16 mouse cellular contexts compared by ENCODE assay signal in the genomic region with DNA sequence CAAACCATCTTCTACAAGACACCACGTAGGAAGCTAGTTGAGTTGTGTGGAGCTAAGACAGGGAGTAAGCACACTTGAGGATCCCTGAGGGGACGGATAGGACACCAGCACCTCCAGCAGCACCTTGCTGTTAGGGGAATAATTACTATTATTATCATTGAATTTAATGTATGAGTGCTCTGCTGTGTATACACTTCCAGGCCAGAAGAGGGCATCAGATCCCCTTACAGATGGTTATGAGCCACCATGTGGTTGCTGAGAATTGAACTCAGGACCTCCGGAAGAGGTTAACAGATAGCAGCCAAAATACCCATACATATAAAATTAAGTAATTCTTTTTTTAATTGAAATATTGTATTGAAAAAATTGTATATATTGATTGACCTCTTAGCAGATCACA. TPM values are rescaled to one million over a fixed set of nuclear protein-coding genes. Genes with fewer than 3 reads are reported as not detected.
DNase-seq lines count a peak whose midpoint lies in the region; ATAC-seq and TF ChIP-seq lines count a peak whose summit lies in the region.
"Had no signal": no experiment of that assay in that cellular context is flagged by ENCODE, and none has a peak within 500 bp of the region (broad histone marks: within the 10 kb centered on the region; RNA-seq: fewer than 3 reads in every experiment).

No protein-coding gene starts in this region.

- intact Hi-C loops in left cerebral cortex, adult 2 months (cut with DNase I), result no loop called here
- intact Hi-C loops in left cerebral cortex, postnatal 14 days (cut with DNase I), result no loop called here

- H3K9ac ChIP-seq in forebrain, postnatal 0 days, result no peak overlapping the region
- no peak overlapping the region for H3K9ac ChIP-seq in forebrain, embryonic 15.5 days (replicated peaks)
- H3K9ac ChIP-seq: forebrain, embryonic 12.5 days; heart, embryonic 13.5 days; kidney, embryonic 15.5 days; limb, embryonic 13.5 days; neural tube, embryonic 12.5 days had no signal

- ATAC-seq in forebrain, postnatal 0 days, result no peak
- no peak for ATAC-seq in forebrain, embryonic 15.5 days (replicated peaks)
- no peak for ATAC-seq in megakaryocyte, adult 5-6 weeks (ENCODE audit: poor library complexity, severe bottlenecking)

- H3K4me1 ChIP-seq in forebrain, postnatal 0 days (ENCODE audit: insufficient read depth), result no peaks in the 10 kb centered on the region
- no peaks in the 10 kb centered on the region for H3K4me1 ChIP-seq in forebrain, embryonic 15.5 days
- H3K4me1 ChIP-seq: forebrain, embryonic 12.5 days; heart, embryonic 13.5 days; kidney, embryonic 15.5 days; limb, embryonic 13.5 days; neural tube, embryonic 12.5 days had no signal

- no peaks in the 10 kb centered on the region for H3K9me3 ChIP-seq in forebrain, postnatal 0 days (ENCODE audit: low read length)
- no peaks in the 10 kb centered on the region for H3K9me3 ChIP-seq in forebrain, embryonic 15.5 days
- H3K9me3 ChIP-seq: forebrain, embryonic 12.5 days; heart, embryonic 13.5 days; kidney, embryonic 15.5 days; limb, embryonic 13.5 days; neural tube, embryonic 12.5 days had no signal

- no peak overlapping the region for H3K4me2 ChIP-seq in forebrain, postnatal 0 days (ENCODE audit: low read depth)
- no peak overlapping the region for H3K4me2 ChIP-seq in forebrain, embryonic 15.5 days (replicated peaks)
- H3K4me2 ChIP-seq: forebrain, embryonic 12.5 days; heart, embryonic 13.5 days; kidney, embryonic 15.5 days; limb, embryonic 13.5 days; neural tube, embryonic 12.5 days had no signal

- WGBS in forebrain, postnatal 0 days, result 97% methylated on average over 3 of the region's 3 CpGs
- 95% methylated on average over 3 of the region's 3 CpGs for WGBS in forebrain, embryonic 15.5 days

- no peak overlapping the region for H3K4me3 ChIP-seq in forebrain, postnatal 0 days (ENCODE audit: low read depth, low read length)
- no peak overlapping the region for H3K4me3 ChIP-seq in forebrain, embryonic 15.5 days
- H3K4me3 ChIP-seq in left cerebral cortex, adult 2 months, result no peak overlapping the region
- H3K4me3 ChIP-seq: forebrain, embryonic 12.5 days; heart, embryonic 13.5 days; kidney, embryonic 15.5 days; limb, embryonic 13.5 days; neural tube, embryonic 12.5 days had no signal

- H3K36me3 ChIP-seq in forebrain, postnatal 0 days (ENCODE audit: insufficient read depth), result peaks cover 82% of the 10 kb centered on the region
- peaks cover 88% of the 10 kb centered on the region for H3K36me3 ChIP-seq in forebrain, embryonic 15.5 days

- TF ChIP-seq CTCF in forebrain, postnatal 0 days (IDR thresholded peaks at IDR 0.05; ENCODE audit: low read depth), result peak; percentile 36
- peak; percentile 40 for TF ChIP-seq CTCF in left cerebral cortex, adult 2 months (IDR thresholded peaks at IDR 0.05)

- H3K27ac ChIP-seq in forebrain, postnatal 0 days (ENCODE audit: low read depth, low read length), result no peak overlapping the region
- no peak overlapping the region for H3K27ac ChIP-seq in forebrain, embryonic 15.5 days (replicated peaks)
- no peak overlapping the region for H3K27ac ChIP-seq in left cerebral cortex, adult 2 months
- H3K27ac ChIP-seq: forebrain, embryonic 12.5 days; heart, embryonic 13.5 days; kidney, embryonic 15.5 days; limb, embryonic 13.5 days; neural tube, embryonic 12.5 days had no signal

- no peak for DNase-seq in forebrain, postnatal 0 days
- DNase-seq in left cerebral cortex, adult 2 months (ENCODE audit: extremely low spot score in 1 of 2, low spot score in 2 of 2), result no peak
- DNase-seq in left cerebral cortex, postnatal 14 days (ENCODE audit: low spot score in 2 of 2), result no peak
- peak; percentile 31 for DNase-seq in CD4-positive, CD25-positive, alpha-beta regulatory T cell, adult 2 months (ENCODE audit: low read depth, low spot score)
- DNase-seq in ZHBTc4 (ENCODE audit: low read depth, low spot score), result peak; percentile 35
- no peak for DNase-seq in right cerebral cortex, adult 18-20 months
- DNase-seq: adrenal gland, adult 8-10 months; cerebellum, postnatal 36 days; right cerebral cortex, postnatal 25 days had no signal

- H3K27me3 ChIP-seq in forebrain, postnatal 0 days (ENCODE audit: insufficient read depth, low read length), result no peaks in the 10 kb centered on the region
- no peaks in the 10 kb centered on the region for H3K27me3 ChIP-seq in forebrain, embryonic 15.5 days
- H3K27me3 ChIP-seq: forebrain, embryonic 12.5 days; heart, embryonic 13.5 days; kidney, embryonic 15.5 days; limb, embryonic 13.5 days; neural tube, embryonic 12.5 days had no signal

RNA-seq across cellular contexts. Expression of a gene that starts 9.3 kb away (rescaled TPM):
- total RNA-seq in forebrain, postnatal 0 days (2014; rRNA removed), result 188 and 221 TPM in 2 replicates
- 208 and 213 TPM in 2 replicates for polyA plus RNA-seq in forebrain, postnatal 0 days (2015; fragmentation: Nextera tagmentation; extraction: Ambion mirVana)
- polyA plus RNA-seq in forebrain, embryonic 15.5 days (2015; fragmentation: Nextera tagmentation; extraction: Ambion mirVana), result 213 and 219 TPM in 2 replicates
- total RNA-seq in left cerebral cortex, adult 2 months (2021), result 100 to 1,000 TPM; 122 to 126 TPM
- total RNA-seq in left cerebral cortex, postnatal 14 days (2021), result 100 to 1,000 TPM; 120 to 127 TPM
- total RNA-seq in megakaryocyte, adult 5-6 weeks (2015), result 71.2 and 73.2 TPM in 2 replicates
- total RNA-seq in megakaryocyte, adult 5-6 weeks (2017), result 74.8 and 86.9 TPM in 2 replicates

RNA-seq across cellular contexts. Expression of a gene that starts 22.4 kb away (rescaled TPM):
- 137 and 157 TPM in 2 replicates for total RNA-seq in forebrain, postnatal 0 days (2014; rRNA removed)
- polyA plus RNA-seq in forebrain, postnatal 0 days (2015; fragmentation: Nextera tagmentation; extraction: Ambion mirVana), result 201 and 219 TPM in 2 replicates
- polyA plus RNA-seq in forebrain, embryonic 15.5 days (2015; fragmentation: Nextera tagmentation; extraction: Ambion mirVana), result 243 and 249 TPM in 2 replicates
- 100 to 1,000 TPM; 100 to 115 TPM for total RNA-seq in left cerebral cortex, adult 2 months (2021)
- 100 to 1,000 TPM; 115 to 116 TPM for total RNA-seq in left cerebral cortex, postnatal 14 days (2021)
- total RNA-seq in megakaryocyte, adult 5-6 weeks (2015), result 14.1 and 27.8 TPM in 2 replicates
- total RNA-seq in megakaryocyte, adult 5-6 weeks (2017), result 30.9 and 31.3 TPM in 2 replicates

RNA-seq across cellular contexts. Expression of a gene that starts 24.6 kb away (rescaled TPM):
- total RNA-seq in forebrain, postnatal 0 days (2014; rRNA removed), result 50.5 and 56.8 TPM in 2 replicates
- polyA plus RNA-seq in forebrain, postnatal 0 days (2015; fragmentation: Nextera tagmentation; extraction: Ambion mirVana), result 34.0 and 34.4 TPM in 2 replicates
- polyA plus RNA-seq in forebrain, embryonic 15.5 days (2015; fragmentation: Nextera tagmentation; extraction: Ambion mirVana), result 28.2 and 32.7 TPM in 2 replicates
- total RNA-seq in left cerebral cortex, adult 2 months (2021), result 10 to 100 TPM; 22.7 to 23.3 TPM
- 10 to 100 TPM; 27.7 to 27.9 TPM for total RNA-seq in left cerebral cortex, postnatal 14 days (2021)
- 11.4 and 12.9 TPM in 2 replicates for total RNA-seq in megakaryocyte, adult 5-6 weeks (2015)
- 8.2 and 13.1 TPM in 2 replicates for total RNA-seq in megakaryocyte, adult 5-6 weeks (2017)

RNA-seq across cellular contexts. Expression of a gene that starts 44.3 kb away (rescaled TPM):
- 11.5 and 13.0 TPM in 2 replicates for total RNA-seq in forebrain, postnatal 0 days (2014; rRNA removed)
- 8.4 and 11.7 TPM in 2 replicates for polyA plus RNA-seq in forebrain, postnatal 0 days (2015; fragmentation: Nextera tagmentation; extraction: Ambion mirVana)
- 5.2 and 6.7 TPM in 2 replicates for polyA plus RNA-seq in forebrain, embryonic 15.5 days (2015; fragmentation: Nextera tagmentation; extraction: Ambion mirVana)
- total RNA-seq in left cerebral cortex, adult 2 months (2021), result 10 to 100 TPM in 1 of 2 experiments, 1 to 10 TPM in 1; 6.7 to 10.3 TPM
- 1 to 10 TPM; 5.0 to 8.1 TPM for total RNA-seq in left cerebral cortex, postnatal 14 days (2021)
- total RNA-seq in megakaryocyte, adult 5-6 weeks (2015), result 3.9 and 5.9 TPM in 2 replicates
- 15.7 and 19.1 TPM in 2 replicates for total RNA-seq in megakaryocyte, adult 5-6 weeks (2017)

Comparison
In these comparisons a context has a peak if more than half of its experiments do, and no peak if none do; other contexts are left out.
1. DNase-seq: peak in CD4-positive, CD25-positive, alpha-beta regulatory T cell, adult 2 months (single experiment) and ZHBTc4 (single experiment); none in forebrain, postnatal 0 days (single experiment), left cerebral cortex, adult 2 months (0 of 2), left cerebral cortex, postnatal 14 days (0 of 2) and right cerebral cortex, adult 18-20 months (single experiment).